Mouse (Mus musculus): Measurements from ENCODE around the gene Hirip3.
"Not testable (repeated sequence)": the region's sequence is repeated elsewhere in the genome, so short reads cannot be mapped to it uniquely, and the experiment has no call there.

Gene Hirip3

DNA sequence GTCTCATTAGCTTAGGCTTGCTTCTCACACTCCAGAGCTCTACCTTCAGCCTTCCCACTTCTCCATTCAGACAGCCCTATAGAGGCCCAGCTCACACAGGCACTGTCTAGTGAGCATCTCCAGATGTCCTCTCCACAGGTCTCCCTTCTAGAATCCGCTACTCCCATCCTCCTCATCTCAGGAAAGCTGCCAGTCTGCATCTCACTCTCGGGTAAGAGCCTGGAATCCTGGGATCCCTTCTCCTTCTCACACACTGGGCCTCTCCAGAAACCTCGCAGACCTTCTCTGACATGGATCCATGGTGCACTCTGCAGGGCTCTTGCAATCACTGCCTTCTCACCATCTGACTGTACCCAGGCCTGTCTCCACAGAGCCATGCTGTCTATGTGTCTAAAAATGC, 6.1 kb upstream of the Hirip3 start:
- no peak for DNase-seq (ENCODE audit: low spot score in 2 of 2)

DNA sequence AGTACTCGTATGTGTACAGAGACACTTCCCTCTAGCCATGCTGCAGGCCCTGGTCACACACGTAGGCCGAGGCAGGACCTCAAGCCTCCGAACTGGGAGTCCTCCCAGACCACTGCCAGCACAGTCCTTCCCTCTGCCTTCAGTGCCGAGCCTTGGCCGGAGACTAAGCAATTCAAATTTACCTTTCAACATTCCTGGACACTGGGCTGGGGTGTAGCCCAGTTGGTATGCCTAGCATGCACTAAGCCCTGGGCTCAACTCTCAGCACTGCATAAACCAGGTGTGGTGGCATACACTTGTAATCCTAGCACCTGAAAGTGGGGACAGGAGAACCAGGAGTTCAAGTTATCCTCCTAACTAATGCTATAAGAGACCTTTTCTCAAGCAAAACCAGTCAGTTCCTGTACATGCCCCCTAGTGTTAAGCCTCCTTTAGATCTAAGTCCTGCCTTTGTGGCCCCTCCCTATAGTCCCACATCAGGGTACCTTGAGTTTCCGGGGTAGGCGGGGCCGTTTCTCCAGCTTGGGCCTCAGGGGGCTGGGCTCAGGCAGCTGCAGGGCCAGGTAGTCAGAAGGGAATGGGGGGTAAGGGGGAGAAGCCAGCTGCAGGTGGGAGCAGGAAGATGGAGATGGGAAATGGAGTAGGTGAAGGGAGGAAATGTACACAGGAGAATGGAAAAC, 4.9 kb upstream of the Hirip3 start:
- no peak for DNase-seq (ENCODE audit: low spot score in 2 of 2)

DNA sequence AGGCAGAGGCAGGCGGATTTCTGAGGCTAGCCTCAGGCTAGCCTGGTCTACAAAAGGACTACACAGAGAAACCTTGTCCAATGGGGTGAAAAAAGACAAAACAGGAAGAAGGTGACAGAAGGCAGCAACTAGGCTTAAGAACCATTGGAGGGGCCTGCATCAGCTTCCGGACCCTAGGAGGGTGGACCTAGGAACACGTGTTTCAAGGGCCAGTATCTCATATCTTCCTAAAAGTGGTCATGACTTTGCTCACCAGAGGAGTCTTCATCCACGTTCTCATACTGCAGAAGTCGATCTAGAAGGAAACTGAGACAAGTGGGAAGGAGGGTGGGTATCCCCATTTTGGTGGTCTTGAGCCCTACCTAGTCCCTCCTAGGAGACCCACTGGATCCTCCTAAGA, 785 bp upstream of the Hirip3 start:
- DNase-seq (ENCODE audit: low spot score in 2 of 2): no peak

DNA sequence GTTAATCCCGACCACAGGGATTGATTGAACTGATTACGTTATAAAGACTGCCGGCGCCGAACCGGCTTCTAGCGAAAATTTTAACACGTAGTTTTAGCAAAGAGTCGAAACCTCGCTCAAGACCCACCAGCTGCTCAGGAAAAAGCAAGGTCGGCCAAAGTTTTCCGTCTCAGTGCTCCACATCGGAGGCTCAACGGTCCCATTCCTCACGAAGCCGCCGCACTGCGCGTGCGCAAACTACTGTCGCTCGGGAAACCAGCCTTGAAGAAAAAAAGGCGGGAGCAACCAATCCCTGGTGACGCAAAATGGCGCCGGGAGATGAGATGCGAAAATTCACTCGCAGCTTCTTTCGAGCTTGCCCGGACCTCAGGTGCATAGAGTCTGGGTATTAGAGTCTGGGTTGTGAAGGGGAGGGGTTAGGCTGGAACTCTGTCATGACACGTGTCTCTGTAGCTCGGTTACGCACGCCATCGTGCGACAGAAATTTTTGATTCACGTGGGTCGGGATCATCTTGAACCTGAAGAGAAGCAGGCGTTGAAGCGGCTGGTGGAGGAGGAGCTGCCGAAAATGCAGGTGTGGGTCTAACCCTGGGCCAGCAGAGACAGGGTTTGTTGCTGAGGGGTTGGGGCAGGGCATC, 494 bp downstream of the Hirip3 start, which contains the start of gene Ino80e:
Gene Ino80e, minus strand, starts transcription at position 231 of the 638 bp plus-strand sequence.
- peak; percentile 93 to 94 for DNase-seq (ENCODE audit: low spot score in 2 of 2)

DNA sequence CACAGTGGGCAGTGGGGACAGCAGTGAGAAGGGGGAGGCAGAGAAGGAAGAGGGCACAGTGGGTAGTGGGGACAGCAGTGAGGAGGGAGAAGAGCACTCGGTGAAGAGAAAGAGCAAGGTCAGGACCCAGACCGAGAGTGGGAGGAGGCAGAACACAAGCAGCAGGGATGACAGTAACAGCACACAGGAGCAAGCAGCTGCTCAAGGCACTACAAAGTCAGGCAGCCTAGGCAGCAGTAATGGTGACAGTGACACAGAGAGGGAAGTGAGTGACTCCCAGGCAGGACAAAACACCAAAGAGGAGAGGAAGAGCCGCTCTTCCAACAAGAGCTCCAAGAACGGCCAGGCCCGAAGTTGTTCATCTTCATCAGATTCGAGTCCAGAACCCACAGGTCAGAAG, 2.0 kb downstream of the Hirip3 start:
- DNase-seq (ENCODE audit: low spot score in 2 of 2): no peak

DNA sequence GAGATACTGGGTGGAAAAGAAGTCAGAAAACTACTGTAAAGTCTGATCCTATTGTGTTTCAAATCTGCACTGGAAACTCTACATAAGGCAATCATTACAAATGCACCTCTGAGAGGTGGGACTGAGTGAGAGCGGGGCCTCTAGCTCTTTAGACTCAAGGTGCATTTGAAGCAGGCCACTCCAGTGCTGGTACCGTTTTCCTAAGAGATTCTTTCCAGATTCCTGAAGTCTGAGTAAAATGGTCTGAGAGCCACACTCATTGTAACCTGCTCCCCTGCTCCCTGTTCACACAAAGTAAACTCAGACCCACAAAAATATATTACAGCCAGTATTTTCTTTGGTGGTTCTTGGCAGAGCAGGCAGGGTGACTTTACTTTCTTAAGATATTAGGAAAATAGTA, 5.8 kb downstream of the Hirip3 start:
- no peak for DNase-seq (ENCODE audit: low spot score in 2 of 2)

DNA sequence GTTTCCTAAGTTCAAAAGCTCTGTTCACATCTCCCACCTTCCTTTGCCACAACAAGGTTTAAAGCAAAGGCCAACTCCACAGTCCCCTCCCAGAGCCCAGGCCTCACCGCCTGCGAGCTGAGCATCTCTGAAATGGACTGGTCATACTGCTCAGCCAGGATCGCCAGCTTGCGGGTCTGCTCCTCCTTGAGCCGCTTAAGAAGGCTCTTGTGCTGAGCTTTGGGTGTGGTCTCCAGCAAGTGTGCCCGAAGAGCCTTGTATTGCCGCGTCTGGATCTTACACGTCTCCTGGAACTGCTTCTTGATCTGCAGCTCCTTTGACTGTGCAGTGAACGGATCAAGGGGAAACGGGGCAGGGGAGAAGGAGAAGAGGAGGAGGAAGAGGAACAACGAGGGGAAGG, 6.2 kb downstream of the Hirip3 start:
- no peak for DNase-seq (ENCODE audit: low spot score in 2 of 2)

DNA sequence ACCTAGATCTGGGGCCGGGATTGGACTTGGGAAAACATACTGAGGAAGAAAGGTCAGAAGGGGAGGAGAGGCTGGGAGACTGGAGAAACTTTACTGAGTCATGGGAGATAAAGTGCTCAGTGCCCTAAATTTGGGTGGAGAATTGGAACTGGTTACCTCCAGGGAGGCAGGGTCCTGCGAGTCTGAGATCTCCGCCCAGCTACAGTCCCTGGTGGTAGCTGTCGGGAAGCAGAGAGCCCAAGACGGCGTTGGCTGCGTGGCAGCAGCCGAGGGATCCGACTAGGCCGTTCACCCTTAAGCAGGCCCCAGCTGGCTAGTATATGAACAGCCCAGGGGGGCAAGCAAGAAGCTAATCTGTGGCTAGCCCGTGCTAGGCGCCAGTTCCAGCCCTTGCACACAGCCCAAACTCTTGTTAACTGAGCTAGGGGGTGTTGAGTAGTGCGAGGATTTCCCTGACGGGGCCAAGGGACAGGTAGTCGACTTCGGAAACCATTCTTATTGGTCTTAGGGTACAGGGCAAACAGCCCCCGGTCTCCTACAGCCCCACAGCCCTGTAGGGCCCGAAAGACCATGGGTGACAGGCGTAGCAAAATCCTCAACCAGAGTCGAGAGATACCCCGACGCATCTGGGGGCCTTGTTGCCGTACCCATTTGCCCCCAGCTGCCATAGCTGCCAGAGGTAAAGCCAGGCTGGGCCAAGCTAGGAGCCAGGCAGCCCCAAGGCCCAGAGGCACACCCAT, 8.2 kb downstream of the Hirip3 start:
- DNase-seq (ENCODE audit: low spot score in 2 of 2): peak in 1 of 2 experiments; percentile 33

DNA sequence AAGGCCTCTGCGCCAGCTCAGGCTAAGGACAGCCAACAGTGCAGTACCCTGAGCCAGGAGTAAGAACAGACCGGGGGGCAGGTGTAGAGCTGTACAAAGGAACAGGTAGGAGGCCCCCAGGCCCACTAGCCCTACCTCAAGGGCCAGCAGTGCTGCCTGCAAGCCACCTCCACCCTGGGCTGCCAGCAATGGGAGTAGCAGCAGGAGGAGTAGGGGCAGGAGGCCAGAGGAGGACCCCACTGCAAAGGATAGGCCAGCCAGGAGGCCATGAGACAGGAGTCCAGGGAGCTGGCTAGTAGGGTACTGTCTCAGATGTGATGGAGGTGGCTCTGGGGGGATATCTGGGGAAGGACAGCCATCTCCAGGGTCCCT, 8.7 kb downstream of the Hirip3 start:
- no peak for DNase-seq (ENCODE audit: low spot score in 2 of 2)

DNA sequence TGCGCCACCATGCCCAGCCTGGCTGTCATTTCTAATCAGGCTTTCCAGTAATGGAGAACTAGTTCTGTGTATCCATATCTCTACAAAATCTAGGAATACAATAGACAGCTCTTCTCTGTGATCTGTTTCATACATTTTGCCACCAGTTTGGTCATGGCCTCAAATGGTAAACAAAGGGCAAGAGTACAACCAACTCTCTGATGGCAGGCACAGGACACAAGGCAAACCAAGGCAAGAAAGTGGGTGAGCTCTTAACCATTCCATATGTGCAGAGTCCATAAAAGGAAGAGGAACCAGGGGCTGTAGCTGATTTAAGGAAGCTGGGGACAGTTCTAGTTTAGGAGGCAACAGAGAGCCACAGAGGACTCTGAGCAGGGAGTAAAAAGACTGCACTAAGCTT, 15.5 kb downstream of the Hirip3 start:
- no peak for DNase-seq (ENCODE audit: low spot score in 2 of 2)

DNA sequence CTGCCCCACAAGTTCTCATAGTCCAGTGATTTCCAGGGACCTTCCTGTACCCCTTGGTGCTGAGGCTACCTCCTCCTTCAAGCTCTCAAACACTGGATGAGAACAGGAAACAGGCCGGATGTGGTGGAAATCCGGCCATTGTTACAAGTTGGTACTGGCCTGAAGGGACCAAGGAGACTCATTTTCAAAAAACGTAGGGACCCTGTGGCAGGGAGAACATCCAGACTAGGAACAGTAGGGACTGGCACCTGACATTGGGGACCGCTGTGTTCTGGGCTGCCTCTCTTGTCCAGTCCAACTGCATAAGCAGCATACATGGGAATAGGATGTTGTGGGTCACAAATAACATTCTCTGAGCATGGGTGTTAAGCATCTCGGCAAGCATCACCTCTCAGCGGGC, 19.3 kb downstream of the Hirip3 start:
- DNase-seq (ENCODE audit: low spot score in 2 of 2): peak; percentile 60 to 83

DNA sequence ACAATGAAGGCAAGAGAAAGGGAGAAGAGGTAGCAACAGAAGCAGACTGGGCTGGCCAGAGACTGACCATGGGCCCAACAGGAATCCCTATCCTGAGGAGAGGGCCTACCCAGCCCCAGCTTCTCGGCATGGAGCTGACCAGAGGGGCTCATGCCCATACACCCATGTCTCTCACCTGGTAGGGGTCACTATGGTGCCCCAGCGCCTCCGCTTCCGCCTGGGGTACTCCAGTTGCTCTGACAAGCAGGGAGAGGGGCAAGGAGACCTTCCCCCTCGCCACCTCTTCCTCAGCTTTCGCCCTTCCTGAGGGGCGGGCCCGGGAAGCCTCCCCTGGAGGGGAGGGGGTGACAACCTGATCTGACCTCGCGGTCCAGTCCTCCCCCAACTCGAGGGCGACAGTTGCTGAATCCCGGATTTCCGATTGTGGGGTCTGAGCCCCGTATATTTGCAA, 22.0 kb downstream of the Hirip3 start:
- no peak for DNase-seq (ENCODE audit: low spot score in 2 of 2)

DNA sequence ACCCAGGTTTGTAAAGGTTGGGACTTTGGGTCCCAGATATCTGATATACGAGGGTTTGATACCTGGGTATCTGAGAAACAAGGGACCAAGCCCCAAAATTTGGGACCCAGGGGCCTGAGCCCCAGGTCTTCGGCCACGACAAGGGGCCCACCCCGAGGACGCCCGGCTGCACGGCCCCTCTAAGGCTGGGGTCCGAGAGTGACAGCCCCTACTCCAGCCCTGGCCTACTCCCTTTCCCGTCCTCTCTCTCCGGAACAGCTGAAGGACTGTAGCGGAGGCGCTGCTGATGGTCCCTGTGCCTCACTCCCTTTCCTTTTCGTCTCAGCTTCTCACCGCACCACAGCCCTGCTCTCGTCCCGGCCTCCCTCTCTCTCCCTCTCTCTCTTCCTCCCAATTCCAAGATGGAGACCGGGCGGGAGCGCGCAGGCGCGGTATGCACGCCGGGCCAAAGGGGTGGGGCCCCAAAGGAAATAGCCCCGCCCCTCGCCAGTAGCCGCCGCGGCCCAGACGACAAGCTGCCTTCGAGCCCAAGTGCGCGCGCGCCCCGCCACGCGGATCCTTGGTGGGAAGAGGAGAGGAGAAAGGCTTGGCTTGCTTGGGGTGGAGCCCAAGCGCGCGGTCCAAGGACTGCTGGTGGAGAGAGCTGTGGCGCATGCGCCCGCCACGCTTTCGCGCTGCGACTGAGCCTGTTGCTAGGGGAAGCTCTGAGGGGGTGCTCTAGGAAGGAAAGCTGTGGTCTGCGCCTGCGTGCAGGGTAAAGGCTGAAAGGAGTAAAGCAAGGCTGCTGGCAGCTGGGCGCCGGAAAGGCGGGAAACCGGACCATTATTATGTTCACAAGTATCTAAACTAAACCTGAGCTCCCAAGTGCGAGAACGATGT, 22.8 kb downstream of the Hirip3 start, which contains the start of gene Taok2:
Gene Taok2, minus strand, starts transcription at position 418 of the 879 bp plus-strand sequence.
- peak; percentile 99 for DNase-seq (ENCODE audit: low spot score in 2 of 2)

DNA sequence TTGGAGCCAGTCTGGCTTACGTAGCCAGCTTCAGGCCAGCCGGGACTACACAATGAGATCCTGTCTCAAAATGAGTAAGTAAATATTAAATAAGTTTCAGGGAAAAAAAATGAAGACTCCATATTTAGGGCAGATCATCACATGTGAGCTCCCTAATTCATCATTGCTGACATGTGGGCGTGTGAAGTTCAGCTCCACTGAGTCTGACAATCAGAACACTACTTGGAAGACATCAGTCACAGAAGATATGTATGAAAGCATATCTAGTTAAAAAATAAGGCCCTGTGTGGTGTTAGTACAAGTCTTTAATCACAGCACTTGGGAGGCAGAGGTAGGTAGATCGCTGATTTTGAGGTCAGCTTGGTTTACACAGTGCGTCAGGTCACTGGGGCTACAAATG, 25.5 kb downstream of the Hirip3 start:
- no peak for DNase-seq (ENCODE audit: low spot score in 2 of 2)

DNA sequence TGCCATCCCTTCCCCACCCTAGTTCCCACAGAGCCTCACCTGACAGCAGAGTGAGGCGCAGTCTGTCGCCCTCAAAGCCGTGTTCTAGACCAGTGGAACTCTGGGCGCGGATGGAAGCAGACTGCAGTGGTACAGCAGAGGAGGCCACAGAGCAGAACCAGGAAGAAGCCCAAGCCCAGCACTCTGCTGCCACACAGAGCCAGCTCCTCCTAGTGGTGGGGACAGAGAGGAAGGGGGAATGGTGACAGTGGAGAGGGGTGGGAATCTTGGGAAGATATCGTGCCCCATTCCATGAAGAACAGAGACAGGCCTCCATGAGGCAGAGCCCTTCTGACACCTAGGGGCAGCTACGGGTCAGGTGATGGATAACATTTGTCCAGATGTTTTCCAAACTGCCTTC, 27.1 kb downstream of the Hirip3 start:
- DNase-seq (ENCODE audit: low spot score in 2 of 2): peak in 1 of 2 experiments; percentile 24

DNA sequence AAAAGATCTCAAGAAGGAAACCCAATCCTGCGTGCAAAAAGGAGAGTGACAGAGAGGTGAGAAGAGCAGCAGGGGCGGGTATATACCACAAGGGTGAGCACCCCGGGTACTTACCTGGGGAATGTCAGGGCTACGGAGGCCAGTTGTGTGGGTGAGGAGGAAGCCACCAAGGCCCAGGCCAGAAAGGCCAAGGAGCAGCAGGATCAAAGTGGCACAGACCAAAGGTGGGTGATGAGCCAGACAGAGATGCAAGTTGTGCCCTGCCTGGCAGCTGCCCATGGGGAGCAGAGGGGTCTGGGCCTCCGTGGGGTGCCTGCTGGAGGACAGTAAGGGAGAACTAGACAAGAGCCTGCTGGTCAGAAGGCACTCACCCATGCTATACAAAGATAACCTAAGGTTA, 35.1 kb downstream of the Hirip3 start:
- DNase-seq (ENCODE audit: low spot score in 2 of 2): peak in 1 of 2 experiments; percentile 18

DNA sequence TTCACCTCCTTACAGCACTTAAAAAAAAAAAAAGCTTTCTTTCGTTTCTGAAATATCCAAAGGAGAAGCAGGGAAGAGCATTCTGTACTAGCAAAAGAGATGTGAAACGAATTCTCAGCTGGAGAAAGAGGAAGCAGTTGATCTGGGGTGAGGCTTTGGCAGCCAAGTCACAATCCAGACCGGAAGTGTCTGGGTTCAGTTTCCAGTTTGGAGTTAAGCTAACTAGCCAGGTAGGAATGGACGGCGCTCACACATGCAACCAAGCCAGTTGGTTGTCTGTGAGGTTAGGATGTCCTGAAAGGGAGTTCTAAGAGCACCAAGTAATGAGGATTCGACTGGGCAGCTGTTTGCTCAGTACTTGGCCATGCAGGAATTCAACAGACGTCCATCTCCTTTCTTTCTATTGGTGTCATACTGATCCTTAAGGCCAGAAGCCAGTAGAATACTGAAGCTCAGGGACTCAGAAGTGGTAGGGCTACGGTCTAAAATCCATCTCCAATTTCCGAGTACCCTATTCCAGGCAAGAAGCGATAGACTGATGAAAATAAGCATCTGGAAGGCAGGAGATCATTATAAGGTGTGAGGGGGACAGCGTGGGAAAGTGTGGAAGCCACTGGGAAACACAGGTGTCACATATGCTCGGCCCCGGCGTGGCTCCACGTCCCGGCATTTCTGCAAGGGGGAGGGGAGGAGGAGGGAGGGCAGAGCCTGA, 35.8 kb downstream of the Hirip3 start:
- peak; percentile 67 to 72 for DNase-seq (ENCODE audit: low spot score in 2 of 2)

DNA sequence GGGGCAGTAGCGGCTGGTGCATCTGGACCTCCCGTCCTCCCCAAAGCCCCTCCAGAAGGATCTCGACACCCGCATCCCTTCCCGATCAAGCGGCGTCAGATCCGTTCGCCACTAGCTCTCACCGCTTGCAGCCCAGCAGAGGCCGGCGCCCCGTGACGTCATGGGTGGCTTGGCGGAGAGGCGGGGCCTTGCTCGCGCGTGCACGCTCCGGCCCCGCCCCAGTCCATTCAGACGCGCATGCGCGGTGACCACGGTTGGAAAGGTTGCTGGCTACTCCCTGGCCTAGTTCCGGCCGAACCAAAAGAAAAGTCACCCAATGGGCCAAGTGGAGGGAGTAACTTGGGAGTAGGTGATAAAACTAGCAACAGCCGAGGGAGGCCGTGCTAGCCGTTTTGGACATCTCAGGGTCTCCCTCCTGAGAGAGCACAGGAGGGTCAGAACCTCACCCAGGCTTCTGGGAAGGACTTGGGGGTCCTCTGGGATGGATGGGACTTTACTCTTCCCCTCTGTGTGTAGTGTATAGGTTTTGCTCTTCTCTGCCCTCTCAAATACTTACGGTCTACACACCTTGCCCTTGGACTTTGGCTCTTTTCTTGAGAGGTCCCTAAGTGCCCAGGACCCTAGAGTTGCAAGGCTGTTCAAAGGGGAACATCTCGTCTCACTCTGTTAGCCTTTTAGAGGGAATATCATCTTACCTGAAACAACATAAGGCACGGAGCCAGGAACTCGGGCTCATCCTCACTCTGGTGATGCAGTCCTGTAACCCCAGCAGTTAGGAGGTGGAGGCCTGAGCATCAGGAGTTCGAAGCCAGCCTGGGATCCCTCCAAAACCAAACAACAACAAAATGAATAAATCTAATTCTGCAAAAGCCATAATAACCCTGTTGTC, 36.6 kb downstream of the Hirip3 start:
- peak; percentile 93 to 95 for DNase-seq (ENCODE audit: low spot score in 2 of 2)

DNA sequence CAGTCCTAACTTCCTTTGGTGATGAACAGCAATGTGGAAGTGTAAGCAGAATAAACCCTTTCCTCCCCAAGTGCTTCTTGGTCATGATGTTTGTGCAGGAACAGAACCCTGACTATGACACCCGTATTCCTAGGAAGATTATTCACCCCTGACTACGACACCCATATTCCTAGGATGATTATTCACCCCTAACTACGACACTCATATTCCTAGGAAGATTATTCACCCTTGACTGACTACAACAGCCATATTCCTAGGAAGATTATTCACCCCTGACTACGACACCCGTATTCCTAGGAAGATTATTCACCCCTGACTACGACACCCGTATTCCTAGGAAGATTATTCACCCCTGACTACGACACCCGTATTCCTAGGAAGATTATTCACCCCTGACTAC, 38.0 kb downstream of the Hirip3 start:
- not testable (repeated sequence) for DNase-seq (ENCODE audit: low spot score in 2 of 2)

DNA sequence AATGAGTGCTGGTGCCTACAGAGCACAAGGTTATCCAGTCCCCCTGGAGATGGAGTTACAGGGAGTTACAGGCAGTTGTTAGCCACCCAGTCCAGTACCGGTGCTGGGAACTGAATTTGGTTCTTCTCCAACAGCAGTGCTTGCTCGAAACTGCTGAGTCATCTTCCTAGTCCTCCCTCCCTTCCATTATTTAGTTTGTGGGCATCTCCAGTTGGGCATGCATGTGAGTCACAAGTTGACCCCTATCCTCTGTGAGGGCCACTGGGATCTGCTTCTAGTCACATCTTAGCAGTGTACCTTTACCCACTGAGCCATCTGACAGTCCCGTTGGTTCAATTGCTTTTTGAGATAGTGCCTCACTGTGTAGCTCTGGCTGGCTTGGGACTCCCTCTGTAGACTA, 43.8 kb downstream of the Hirip3 start:
- no peak for DNase-seq (ENCODE audit: low spot score in 2 of 2)

Measured in heart, adult 9 months (tissue).